Mouse (Mus musculus) myocyte (in vitro differentiated cells): ENCODE results near the gene Tmigd3.
A peak's percentile ranks its signal among the peaks of the same experiment; 100 is the strongest.

Experiments used
- CEBPB ChIP-seq: IDR thresholded peaks from 2 replicates; pipeline ENCODE4 v1.6.1; 2011; ENCODE audit warnings: mild to moderate bottlenecking, moderate library complexity; ENCODE audit not compliant: poor library complexity, insufficient read depth, severe bottlenecking
- E2F4 ChIP-seq: IDR thresholded peaks from one replicate; pipeline ENCODE4 v1.6.1; 2011; ENCODE audit warnings: mild to moderate bottlenecking, control low read depth, moderate library complexity; ENCODE audit not compliant: insufficient read depth
- POLR2A ChIP-seq: IDR thresholded peaks from one replicate; pipeline ENCODE4 v1.6.1; 2011; ENCODE audit warnings: low read depth, mild to moderate bottlenecking, control low read depth, moderate library complexity; ENCODE audit not compliant: insufficient read length
- POLR2AphosphoS2 ChIP-seq: IDR thresholded peaks from one replicate; pipeline ENCODE4 v1.6.1; 2011; ENCODE audit warnings: low read depth, control low read depth; ENCODE audit not compliant: insufficient read length
- TCF12 ChIP-seq: IDR thresholded peaks from one replicate; pipeline ENCODE4 v1.6.1; 2011; ENCODE audit warnings: mild to moderate bottlenecking, control low read depth; ENCODE audit not compliant: poor library complexity, insufficient read depth, severe bottlenecking
- USF1 ChIP-seq: IDR thresholded peaks from one replicate; pipeline ENCODE4 v1.6.1; 2011; ENCODE audit warnings: low read depth, mild to moderate bottlenecking, control low read depth, moderate library complexity

DNA sequence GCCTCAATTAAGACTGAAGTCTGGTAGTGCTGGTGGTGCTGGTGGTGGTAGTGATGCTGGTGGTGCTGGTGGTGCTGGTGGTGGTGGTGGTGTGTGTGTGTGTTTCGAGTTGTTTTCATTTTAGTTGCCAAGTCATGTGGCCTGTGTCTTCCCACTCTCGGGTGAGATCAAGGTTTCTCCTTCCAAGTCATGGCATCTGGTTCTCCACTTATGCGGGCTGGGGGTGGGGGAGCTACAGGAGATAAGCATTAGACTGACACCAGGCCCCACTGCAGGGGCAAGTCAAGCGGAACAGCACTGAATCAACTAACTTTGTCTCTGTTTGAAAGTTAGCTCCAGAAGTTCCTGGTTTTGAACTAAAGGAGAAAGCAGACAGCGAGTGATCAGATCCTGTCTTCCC is 46.6 kb upstream of the Tmigd3 start:
- TF ChIP-seq POLR2A (no peak), E2F4 (no peak), POLR2AphosphoS2 (no peak), USF1 (peak; percentile 19), CEBPB (no peak), TCF12 (no peak)
